Mouse (Mus musculus): Measurements from ENCODE around the gene Cpa1.

Cpa1 gene

DNA sequence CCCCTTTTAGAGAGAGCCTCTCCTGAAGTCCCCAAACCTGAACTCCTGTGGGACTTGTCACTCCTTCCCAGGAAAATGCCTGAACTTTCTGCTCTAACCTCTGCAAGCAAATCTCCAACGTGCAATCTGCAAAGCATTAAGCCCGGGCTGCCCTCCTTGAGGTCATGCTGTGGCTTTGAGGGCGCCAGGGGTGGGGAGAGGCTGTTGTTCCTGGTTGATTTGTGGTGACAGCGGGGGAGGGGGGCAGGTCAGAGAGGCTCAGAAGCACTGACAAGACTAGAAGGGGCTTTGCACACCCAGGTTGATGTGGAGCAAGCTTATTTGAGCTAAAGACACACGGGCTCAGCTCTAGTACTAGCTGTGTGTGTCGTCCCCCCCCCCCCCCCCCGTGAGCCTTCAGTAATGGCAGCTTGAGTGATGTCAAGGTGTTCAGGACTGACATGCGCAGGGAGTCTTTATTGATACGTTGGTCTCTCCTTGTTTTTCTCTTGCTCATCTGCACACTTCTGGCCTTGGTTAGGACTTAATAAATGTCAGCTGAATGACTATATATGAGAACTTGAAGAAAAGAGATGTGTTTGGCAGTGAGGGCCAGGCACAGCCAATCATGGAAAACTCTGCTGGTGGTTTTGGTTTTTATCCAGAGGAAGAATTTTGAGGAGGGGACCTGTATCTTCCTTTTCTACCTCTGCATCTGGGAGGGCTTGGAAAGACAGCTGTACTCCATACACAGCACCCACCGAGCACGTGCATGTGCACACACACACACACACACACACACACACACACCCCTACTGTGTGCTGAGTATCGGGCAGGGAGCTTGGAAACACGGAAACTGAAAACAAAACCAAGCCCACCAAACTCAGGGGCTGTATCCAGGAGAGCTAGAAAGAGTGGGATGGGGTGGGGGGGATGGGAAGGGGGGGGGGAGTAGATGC lies 21.7 kb upstream of the Cpa1 start:
- peaks cover 36% of the 10 kb centered on the region for H3K27me3 ChIP-seq (ENCODE audit: insufficient read depth, low read length)
- H3K36me3 ChIP-seq (ENCODE audit: insufficient read depth, low read length): no peaks in the 10 kb centered on the region
- no peaks in the 10 kb centered on the region for H3K9me3 ChIP-seq (ENCODE audit: low read length)
- H3K4me1 ChIP-seq (replicated peaks; ENCODE audit: low read depth, low read length): peaks cover 35% of the 10 kb centered on the region
- H3K4me3 ChIP-seq (replicated peaks; ENCODE audit: low read length): no peak overlapping the region
- TF ChIP-seq POU5F1 (IDR thresholded peaks at IDR 0.05; ENCODE audit: borderline replicate concordance, low read length): no peak
- TF ChIP-seq CTCF (conservative IDR thresholded peaks at IDR 0.05; ENCODE audit: low read length): no peak
- no peak for TF ChIP-seq NANOG (IDR thresholded peaks at IDR 0.05; ENCODE audit: borderline replicate concordance, low read length)

DNA sequence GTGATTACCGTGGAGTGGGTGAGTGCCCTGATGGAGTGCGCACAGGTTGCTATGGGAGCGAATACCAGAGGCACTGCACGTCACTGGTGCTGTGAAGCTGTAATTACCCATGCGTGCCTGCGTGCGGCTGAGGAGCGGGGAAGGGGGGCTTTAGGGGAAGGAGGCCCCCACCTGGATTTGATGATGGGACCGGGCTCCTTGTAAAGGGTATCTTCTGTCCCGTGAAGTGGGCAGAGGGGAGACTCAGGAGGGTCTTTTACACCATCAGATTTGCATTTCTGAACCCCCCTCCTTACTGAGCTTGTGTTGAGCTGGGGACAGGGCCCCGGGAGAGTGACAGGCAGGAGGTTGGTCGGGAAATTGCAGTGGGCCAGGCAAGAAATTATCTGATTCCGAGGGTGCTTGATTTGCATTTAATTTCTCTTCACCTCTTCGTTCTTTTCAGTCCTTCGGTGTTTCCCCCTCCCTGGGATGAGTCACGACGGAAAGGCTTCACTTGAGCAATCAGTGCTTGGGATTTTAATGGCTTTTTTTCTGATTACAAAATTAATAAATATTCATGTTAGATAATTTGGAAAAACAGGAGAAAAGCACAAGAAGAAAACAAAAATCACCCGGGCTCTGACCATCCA lies 20.9 kb upstream of the Cpa1 start:
- Histone ChIP-seq H3K36me3 (ENCODE audit: insufficient read depth, low read length) (no peaks in the 10 kb centered on the region), H3K27me3 (ENCODE audit: insufficient read depth, low read length) (peaks cover 38% of the 10 kb centered on the region), H3K9me3 (ENCODE audit: low read length) (no peaks in the 10 kb centered on the region), H3K4me1 (replicated peaks; ENCODE audit: low read depth, low read length) (peaks cover 35% of the 10 kb centered on the region), H3K4me3 (replicated peaks; ENCODE audit: low read length) (no peak overlapping the region)
- no peak for TF ChIP-seq POU5F1 (IDR thresholded peaks at IDR 0.05; ENCODE audit: borderline replicate concordance, low read length)
- TF ChIP-seq NANOG (IDR thresholded peaks at IDR 0.05; ENCODE audit: borderline replicate concordance, low read length): no peak
- no peak for TF ChIP-seq CTCF (conservative IDR thresholded peaks at IDR 0.05; ENCODE audit: low read length)

DNA sequence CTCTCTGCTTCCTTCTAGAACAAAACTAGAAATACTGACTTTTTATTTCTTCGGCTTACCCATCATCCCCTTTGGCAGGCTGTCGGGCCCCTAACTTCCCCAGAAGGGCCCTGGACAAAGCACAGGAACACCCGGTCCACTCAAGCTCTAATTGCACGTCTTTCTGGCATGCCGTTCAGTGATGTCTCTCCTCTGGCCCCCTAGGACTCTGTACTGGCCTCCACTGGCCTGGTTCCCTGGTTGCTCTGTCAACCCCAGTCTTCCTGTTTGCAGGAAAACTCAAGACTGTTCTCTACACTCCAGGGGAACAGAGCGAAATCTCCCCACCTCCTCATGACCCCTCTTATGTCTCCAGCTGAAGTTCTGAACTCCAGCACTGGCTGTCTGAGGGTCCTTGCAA lies 20.3 kb upstream of the Cpa1 start:
- no peak for TF ChIP-seq NANOG (IDR thresholded peaks at IDR 0.05; ENCODE audit: borderline replicate concordance, low read length)
- no peak for TF ChIP-seq CTCF (conservative IDR thresholded peaks at IDR 0.05; ENCODE audit: low read length)
- TF ChIP-seq POU5F1 (IDR thresholded peaks at IDR 0.05; ENCODE audit: borderline replicate concordance, low read length): no peak
- Histone ChIP-seq H3K4me3 (replicated peaks; ENCODE audit: low read length) (no peak overlapping the region), H3K4me1 (replicated peaks; ENCODE audit: low read depth, low read length) (peaks cover 35% of the 10 kb centered on the region), H3K36me3 (ENCODE audit: insufficient read depth, low read length) (no peaks in the 10 kb centered on the region), H3K9me3 (ENCODE audit: low read length) (no peaks in the 10 kb centered on the region), H3K27me3 (ENCODE audit: insufficient read depth, low read length) (peaks cover 37% of the 10 kb centered on the region)

DNA sequence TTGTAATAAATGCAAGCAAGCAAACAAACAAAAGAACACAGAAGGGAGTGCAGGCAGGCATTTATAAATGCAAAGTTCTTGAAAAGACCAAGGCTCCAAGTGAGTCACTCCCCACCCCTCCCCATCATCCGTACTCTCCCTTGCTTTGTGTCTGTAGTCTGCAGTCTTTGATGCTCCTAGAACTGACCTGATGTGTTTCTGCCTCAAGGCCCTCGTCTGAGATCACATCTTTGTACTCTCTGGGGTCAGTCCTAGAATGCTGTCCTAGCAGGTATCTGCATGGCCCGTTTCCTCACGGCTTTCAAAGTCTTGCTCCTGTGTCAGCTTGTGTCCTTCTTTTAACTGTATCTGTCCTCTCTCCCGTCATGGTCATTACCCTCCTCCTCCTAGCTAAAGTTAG lies 19.4 kb upstream of the Cpa1 start:
- peaks cover 32% of the 10 kb centered on the region for H3K27me3 ChIP-seq (ENCODE audit: insufficient read depth, low read length)
- no peak for TF ChIP-seq POU5F1 (IDR thresholded peaks at IDR 0.05; ENCODE audit: borderline replicate concordance, low read length)
- TF ChIP-seq NANOG (IDR thresholded peaks at IDR 0.05; ENCODE audit: borderline replicate concordance, low read length): no peak
- TF ChIP-seq CTCF (conservative IDR thresholded peaks at IDR 0.05; ENCODE audit: low read length): no peak
- H3K4me3 ChIP-seq (replicated peaks; ENCODE audit: low read length): no peak overlapping the region
- no peaks in the 10 kb centered on the region for H3K36me3 ChIP-seq (ENCODE audit: insufficient read depth, low read length)
- H3K4me1 ChIP-seq (replicated peaks; ENCODE audit: low read depth, low read length): peaks cover 35% of the 10 kb centered on the region
- no peaks in the 10 kb centered on the region for H3K9me3 ChIP-seq (ENCODE audit: low read length)

DNA sequence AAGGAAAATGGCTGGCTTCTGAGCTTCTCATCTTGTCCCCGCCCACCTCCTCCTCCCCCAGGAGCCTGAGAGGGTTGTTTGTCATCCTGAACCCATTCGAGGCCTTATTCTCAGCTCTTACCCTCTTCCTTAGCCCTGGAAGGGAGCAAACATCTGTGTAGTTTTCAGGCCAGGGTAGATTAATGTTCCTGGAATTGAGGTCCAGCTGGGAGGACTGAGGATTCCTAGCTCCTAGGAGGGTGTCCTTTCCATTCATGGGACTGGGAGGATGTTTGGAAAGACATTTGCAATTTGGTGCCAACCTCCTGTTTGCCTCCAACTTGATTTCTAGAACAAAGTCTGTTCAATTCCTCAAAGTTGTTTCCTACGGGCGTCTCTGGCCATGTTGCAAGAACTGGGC lies 18.4 kb upstream of the Cpa1 start:
- TF ChIP-seq NANOG (IDR thresholded peaks at IDR 0.05; ENCODE audit: borderline replicate concordance, low read length) (no peak), CTCF (conservative IDR thresholded peaks at IDR 0.05; ENCODE audit: low read length) (no peak), POU5F1 (IDR thresholded peaks at IDR 0.05; ENCODE audit: borderline replicate concordance, low read length) (no peak)
- peaks cover 35% of the 10 kb centered on the region for H3K4me1 ChIP-seq (replicated peaks; ENCODE audit: low read depth, low read length)
- H3K27me3 ChIP-seq (ENCODE audit: insufficient read depth, low read length): peaks cover 31% of the 10 kb centered on the region
- H3K9me3 ChIP-seq (ENCODE audit: low read length): no peaks in the 10 kb centered on the region
- no peak overlapping the region for H3K4me3 ChIP-seq (replicated peaks; ENCODE audit: low read length)
- H3K36me3 ChIP-seq (ENCODE audit: insufficient read depth, low read length): no peaks in the 10 kb centered on the region

DNA sequence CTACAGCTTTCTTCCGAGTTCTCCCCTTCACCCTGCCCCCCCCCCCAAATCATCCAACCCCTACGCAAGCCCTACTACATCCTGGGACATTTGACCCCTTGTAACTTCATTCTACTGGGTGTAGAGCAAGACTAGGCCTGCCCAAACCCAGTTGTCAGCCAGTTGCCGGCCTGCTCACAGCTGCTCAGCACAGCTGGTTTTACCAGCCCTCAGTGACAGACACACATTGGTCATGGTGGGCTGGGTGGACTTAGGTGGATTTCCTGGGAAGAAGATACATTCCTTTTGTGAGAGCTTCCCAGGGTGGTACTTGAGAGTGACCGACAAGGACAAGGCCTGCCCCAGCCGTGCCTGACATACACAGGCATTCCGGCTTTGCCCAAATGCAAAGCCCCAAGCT lies 18.0 kb upstream of the Cpa1 start:
- H3K4me1 ChIP-seq (replicated peaks; ENCODE audit: low read depth, low read length): peaks cover 35% of the 10 kb centered on the region
- H3K9me3 ChIP-seq (ENCODE audit: low read length): no peaks in the 10 kb centered on the region
- no peak for TF ChIP-seq NANOG (IDR thresholded peaks at IDR 0.05; ENCODE audit: borderline replicate concordance, low read length)
- no peak for TF ChIP-seq CTCF (conservative IDR thresholded peaks at IDR 0.05; ENCODE audit: low read length)
- no peak for TF ChIP-seq POU5F1 (IDR thresholded peaks at IDR 0.05; ENCODE audit: borderline replicate concordance, low read length)

DNA sequence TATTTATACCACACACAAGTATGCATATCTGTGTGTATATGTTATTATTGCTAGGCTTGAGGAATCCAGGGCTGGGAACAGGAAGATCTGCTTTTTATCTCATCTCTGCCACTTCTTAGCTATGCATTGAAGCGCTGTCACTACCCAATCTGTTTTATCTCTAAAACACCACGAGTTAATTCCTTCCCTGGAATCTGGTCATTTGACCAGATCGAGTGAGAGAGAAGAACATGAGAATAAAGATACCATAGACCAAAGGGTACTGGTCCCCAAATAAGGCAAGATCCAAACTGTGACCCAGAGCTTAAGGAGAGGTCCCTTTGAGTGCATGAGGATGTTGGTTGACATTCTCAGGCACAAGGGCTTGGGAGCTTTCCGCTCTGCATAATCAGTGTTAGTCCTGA lies 17.0 kb upstream of the Cpa1 start:
- TF ChIP-seq POU5F1 (IDR thresholded peaks at IDR 0.05; ENCODE audit: borderline replicate concordance, low read length): no peak
- no peak for TF ChIP-seq CTCF (conservative IDR thresholded peaks at IDR 0.05; ENCODE audit: low read length)
- no peak for TF ChIP-seq NANOG (IDR thresholded peaks at IDR 0.05; ENCODE audit: borderline replicate concordance, low read length)
- H3K27me3 ChIP-seq (ENCODE audit: insufficient read depth, low read length): peaks cover 27% of the 10 kb centered on the region
- no peaks in the 10 kb centered on the region for H3K36me3 ChIP-seq (ENCODE audit: insufficient read depth, low read length)
- no peaks in the 10 kb centered on the region for H3K9me3 ChIP-seq (ENCODE audit: low read length)
- H3K4me3 ChIP-seq (replicated peaks; ENCODE audit: low read length): no peak overlapping the region
- peaks cover 28% of the 10 kb centered on the region for H3K4me1 ChIP-seq (replicated peaks; ENCODE audit: low read depth, low read length)

More for the DNA sequence above, 18.0 kb upstream of the Cpa1 start:
- Histone ChIP-seq H3K27me3 (ENCODE audit: insufficient read depth, low read length) (peaks cover 27% of the 10 kb centered on the region), H3K4me3 (replicated peaks; ENCODE audit: low read length) (no peak overlapping the region), H3K36me3 (ENCODE audit: insufficient read depth, low read length) (no peaks in the 10 kb centered on the region)

DNA sequence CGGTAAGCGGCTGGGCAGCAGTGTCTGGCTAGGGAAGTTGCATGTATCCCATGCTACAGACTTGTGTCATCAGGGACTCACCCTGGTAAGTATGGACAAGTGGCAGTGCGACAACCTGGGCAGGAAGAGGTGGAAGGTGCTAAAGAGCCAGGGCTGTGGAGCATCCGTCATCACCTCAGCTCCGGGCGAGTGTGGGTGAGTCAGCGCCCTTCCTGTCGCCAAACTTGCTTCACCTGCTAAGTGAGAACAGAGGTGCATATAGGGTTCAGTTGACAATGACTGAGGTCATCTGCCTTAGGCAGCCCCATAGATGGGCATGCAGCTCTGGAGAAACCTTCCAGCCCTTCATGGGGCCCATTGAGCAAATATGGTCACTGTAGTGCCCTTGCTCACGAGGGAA lies 14.3 kb upstream of the Cpa1 start:
- TF ChIP-seq POU5F1 (IDR thresholded peaks at IDR 0.05; ENCODE audit: borderline replicate concordance, low read length) (no peak), CTCF (conservative IDR thresholded peaks at IDR 0.05; ENCODE audit: low read length) (no peak), NANOG (IDR thresholded peaks at IDR 0.05; ENCODE audit: borderline replicate concordance, low read length) (no peak)
- no peaks in the 10 kb centered on the region for H3K9me3 ChIP-seq (ENCODE audit: low read length)
- no peaks in the 10 kb centered on the region for H3K36me3 ChIP-seq (ENCODE audit: insufficient read depth, low read length)
- H3K27me3 ChIP-seq (ENCODE audit: insufficient read depth, low read length): peaks cover 17% of the 10 kb centered on the region
- H3K4me3 ChIP-seq (replicated peaks; ENCODE audit: low read length): no peak overlapping the region
- 0 out of 2 replicates have a peak, but pooled peaks cover 1% of the 10 kb centered on the region for H3K4me1 ChIP-seq (replicated peaks; ENCODE audit: low read depth, low read length)

All from E14TG2a.4 (cell line).